Mouse (Mus musculus) thymus, adult 2 months (tissue): ENCODE measurements around the gene Gm30191. TPM values are rescaled to one million over a fixed set of nuclear protein-coding genes. Genes with fewer than 3 reads are reported as not detected.
A peak's percentile ranks its signal among the peaks of the same experiment; 100 is the strongest.

Source experiments
- DNase-seq: peaks from one replicate; pipeline ENCODE4 v3.0.0; 2021
- H3K27ac ChIP-seq: fragments of 200-500 bp; 2 replicates; pipeline ENCODE4 v1.5.1; 2012; ENCODE audit warnings: low read length, control low read depth; ENCODE audit not compliant: control insufficient read depth, insufficient read depth
- H3K27me3 ChIP-seq: fragments of 200-500 bp; 2 replicates; pipeline ENCODE4 v1.6.1; 2012; ENCODE audit warnings: mild to moderate bottlenecking, low read length, moderate library complexity, mixed read lengths; ENCODE audit not compliant: control insufficient read depth, insufficient read depth
- H3K36me3 ChIP-seq: fragments of 200-500 bp; 2 replicates; pipeline ENCODE4 v1.6.1; 2012; ENCODE audit warnings: mild to moderate bottlenecking, low read length, moderate library complexity; ENCODE audit not compliant: control insufficient read depth, insufficient read depth
- H3K4me1 ChIP-seq: fragments of 200-500 bp; replicated peaks from 2 replicates; pipeline ENCODE4 v1.6.1; 2012; ENCODE audit warnings: low read length; ENCODE audit not compliant: control insufficient read depth, insufficient read depth
- H3K4me3 ChIP-seq: fragments of 200-500 bp; 2 replicates; pipeline ENCODE4 v1.5.1; 2012; ENCODE audit warnings: mild to moderate bottlenecking, low read length, control low read depth, moderate library complexity; ENCODE audit not compliant: control insufficient read depth, insufficient read depth
- CTCF ChIP-seq: fragments of 200-500 bp; IDR thresholded peaks from 2 replicates; pipeline ENCODE4 v1.5.1; 2012; ENCODE audit warnings: mild to moderate bottlenecking, control low read depth, low read length, moderate library complexity, borderline replicate concordance; ENCODE audit not compliant: control insufficient read depth, poor library complexity, insufficient read depth; ENCODE audit errors: extremely low read depth
- POLR2A ChIP-seq: fragments of 200-500 bp; IDR thresholded peaks from 2 replicates; pipeline ENCODE4 v1.6.1; 2012; ENCODE audit warnings: mild to moderate bottlenecking, low read length, control low read depth, moderate library complexity; ENCODE audit not compliant: control insufficient read depth, poor library complexity, insufficient read depth; ENCODE audit errors: extremely low read depth
- WGBS: fragments of 180-500 bp; shearing (Covaris S2); methylation state at CpG from one replicate; pipeline ENCODE4 v1.1.7; 2018; 5-methylcytosine and 5-hydroxymethylcytosine counted together
- polyA plus RNA-seq: library from polyadenylated mRNA; depleted of rRNA; stranded (reverse); fragments of >200 nt; gene quantifications from 2 replicates; pipeline ENCODE4 v1.2.3, GENCODE M21; 2012

The Gm30191 gene
- polyA plus RNA-seq, 1 experiment = not detected

- H3K4me3 ChIP-seq = peak within 1 kb of the TSS; percentile 81
- WGBS = under 1% methylated on average over 60 of the region's 60 CpGs
- no peaks in the 10 kb centered on the region for H3K36me3 ChIP-seq
- H3K4me1 ChIP-seq = peaks cover 12% of the 10 kb centered on the region
- no peak within 1 kb of the TSS for H3K27ac ChIP-seq
- DNase-seq = peak; percentile 96
- no peaks in the 10 kb centered on the region; the same call in 1 of the 2 replicates for H3K27me3 ChIP-seq
- TF ChIP-seq CTCF (peak; percentile 90), POLR2A (no peak; the same call in 1 of the 2 replicates)
These were observed 1.4 kb upstream of the Gm30191 start, which contains the start of gene Zfp593 for GRCm38 (mm10) chr4:134245148-134245843. Gene Zfp593, minus strand, starts transcription at chr4:134245592.

DNA sequence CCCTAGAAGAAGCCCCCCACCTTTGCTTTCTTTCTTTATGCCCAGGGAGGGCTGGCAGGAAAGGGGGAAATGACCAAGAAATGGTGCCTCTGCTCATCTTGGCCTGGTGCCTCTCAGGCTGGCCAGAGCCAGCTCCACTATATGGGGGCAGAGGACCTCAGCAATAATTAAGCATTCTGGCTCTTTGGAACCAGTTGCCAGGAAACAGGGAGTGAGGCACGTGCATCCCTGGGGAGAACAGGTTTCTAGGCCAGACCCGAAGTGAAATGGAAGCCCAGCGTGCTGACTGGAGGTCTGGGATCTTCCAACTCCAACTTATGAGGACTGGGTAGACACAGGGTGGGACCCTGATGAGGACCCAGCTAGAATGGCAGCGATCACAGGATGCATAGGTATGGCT is 479 bp upstream of the Gm30191 start:
- no peak for TF ChIP-seq CTCF
- no peak for TF ChIP-seq POLR2A
- Histone ChIP-seq H3K4me3 (no peak overlapping the region), H3K27me3 (peaks cover 2% of the 10 kb centered on the region; the same call in 1 of the 2 replicates), H3K4me1 (peaks cover 18% of the 10 kb centered on the region), H3K27ac (no peak overlapping the region), H3K36me3 (no peaks in the 10 kb centered on the region)
- 71% methylated on average over 4 of the region's 4 CpGs for WGBS
- DNase-seq = no peak

DNA sequence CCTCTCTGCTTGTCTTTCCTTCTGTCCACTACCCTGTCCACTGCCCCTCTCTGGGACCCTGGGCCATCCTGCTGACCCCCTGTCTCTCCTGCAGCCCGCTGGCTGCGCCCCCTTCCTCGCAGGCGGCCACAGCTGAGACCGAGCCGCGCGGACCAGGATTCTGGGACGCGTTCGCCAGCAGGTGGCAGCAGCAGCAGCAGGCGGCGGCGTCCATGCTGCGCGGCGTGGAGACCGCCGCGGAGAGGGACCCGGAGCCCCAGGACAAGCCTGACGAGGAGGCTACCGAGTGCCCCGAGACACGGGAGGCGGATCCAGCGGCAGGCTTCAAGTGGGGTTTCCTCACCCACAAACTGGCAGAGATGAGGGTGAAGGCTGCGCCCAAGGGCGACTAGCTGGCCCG is 2.9 kb downstream of the Gm30191 start:
- DNase-seq = peak; percentile 75
- Histone ChIP-seq H3K36me3 (no peaks in the 10 kb centered on the region), H3K4me3 (no peak overlapping the region; the same call in 1 of the 2 replicates), H3K27ac (no peak overlapping the region), H3K4me1 (peaks cover 31% of the 10 kb centered on the region), H3K27me3 (peaks cover 2% of the 10 kb centered on the region; the same call in 1 of the 2 replicates)
- 7% methylated on average over 30 of the region's 30 CpGs for WGBS
- peak; percentile 96 for TF ChIP-seq CTCF
- TF ChIP-seq POLR2A = no peak

DNA sequence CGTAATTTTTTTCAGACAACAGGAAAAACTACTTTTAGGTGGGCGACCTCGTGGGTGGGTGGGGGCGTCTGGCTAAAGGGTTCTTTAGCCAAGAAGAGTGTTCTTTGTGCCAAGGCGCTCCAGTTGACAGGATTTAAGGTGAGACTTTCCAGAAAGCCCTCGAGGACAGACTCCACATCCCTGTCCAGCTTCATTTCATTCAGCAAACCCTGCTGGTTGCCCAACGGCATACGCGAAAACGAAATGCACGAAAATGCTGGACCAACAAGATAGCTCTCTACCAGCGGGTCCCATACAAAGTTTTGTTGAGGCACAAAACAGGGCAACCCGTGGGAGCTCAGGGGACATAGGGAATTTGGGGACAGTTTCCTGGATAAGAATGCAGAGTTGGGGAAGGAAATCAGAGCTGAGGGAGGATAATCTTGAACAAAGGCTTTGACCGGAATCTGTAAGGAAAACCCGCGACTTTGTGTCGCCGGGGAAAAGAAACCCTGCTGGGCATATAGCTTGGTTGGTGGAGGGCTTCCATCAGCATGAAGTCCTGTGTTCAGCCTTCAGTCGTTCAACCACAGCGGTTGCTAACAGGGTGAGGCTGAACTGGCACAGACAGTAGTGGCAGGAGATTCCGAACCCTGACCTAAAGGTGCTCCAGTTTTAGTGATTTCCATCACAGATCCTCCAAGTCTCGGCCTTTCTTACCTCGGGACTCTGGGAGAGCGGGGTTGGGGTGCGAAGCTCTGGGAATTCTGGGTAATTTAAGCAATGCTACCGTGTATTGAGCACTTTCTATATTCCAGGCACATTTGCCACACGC is 3.6 kb downstream of the Gm30191 start:
- Histone ChIP-seq H3K4me1 (peaks cover 28% of the 10 kb centered on the region), H3K27ac (no peak overlapping the region), H3K36me3 (no peaks in the 10 kb centered on the region), H3K4me3 (no peak overlapping the region), H3K27me3 (peaks cover 2% of the 10 kb centered on the region; the same call in 1 of the 2 replicates)
- WGBS = 70% methylated on average over 27 of the region's 27 CpGs
- DNase-seq = no peak
- TF ChIP-seq POLR2A (no peak), CTCF (no peak)

DNA sequence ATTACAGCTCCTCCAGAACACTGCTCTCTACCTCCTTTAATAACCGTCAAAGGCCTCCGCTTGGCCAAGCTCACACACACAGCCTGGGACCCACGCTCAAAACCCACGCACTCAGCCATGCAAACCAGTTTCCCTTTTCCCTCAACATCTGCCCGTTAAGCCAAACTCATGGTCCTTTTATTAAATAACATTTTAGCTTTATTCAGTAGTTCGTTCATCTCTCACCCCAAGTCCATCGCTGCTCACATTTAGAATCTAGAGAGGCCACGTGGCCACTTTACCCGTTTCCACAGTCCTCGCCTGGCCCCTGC is 4.2 kb downstream of the Gm30191 start:
- peaks cover 32% of the 10 kb centered on the region for H3K4me1 ChIP-seq
- DNase-seq = no peak
- WGBS = 42% methylated on average over 10 of the region's 10 CpGs
- H3K36me3 ChIP-seq = no peaks in the 10 kb centered on the region
- peaks cover 2% of the 10 kb centered on the region; the same call in 1 of the 2 replicates for H3K27me3 ChIP-seq
- H3K4me3 ChIP-seq = peak overlapping the region; percentile 35
- TF ChIP-seq POLR2A (no peak), CTCF (no peak)
- H3K27ac ChIP-seq = no peak overlapping the region

GRCm38 (mm10) chr4:134251241-134252130 is 4.8 kb downstream of the Gm30191 start:
- TF ChIP-seq CTCF (0 out of 2 replicates have a peak, but pooled peaks have one; percentile 8), POLR2A (no peak)
- Histone ChIP-seq H3K4me1 (peaks cover 38% of the 10 kb centered on the region), H3K27me3 (peaks cover 2% of the 10 kb centered on the region; the same call in 1 of the 2 replicates), H3K4me3 (peak overlapping the region; percentile 35), H3K36me3 (no peaks in the 10 kb centered on the region), H3K27ac (no peak overlapping the region)
- WGBS = 12% methylated on average over 91 of the region's 91 CpGs
- peak; percentile 37 for DNase-seq
